Mouse (Mus musculus): ENCODE results near the gene Dct. TPM values are rescaled to one million over a fixed set of nuclear protein-coding genes. Genes with fewer than 3 reads are reported as not detected.

Gene Dct
- polyA plus RNA-seq, 1 experiment from 2014 or later, result 0.04 TPM

- DNase-seq (ENCODE audit: low read depth, low spot score) (no peak), ATAC-seq (no peak)
- in situ Hi-C loops (cut with MboI; ENCODE audit: low pct_unique_long_range_greater_than_20kb), result no loop called here
- no peak for TF ChIP-seq CTCF (IDR thresholded peaks at IDR 0.05)
- ChIA-PET CTCF (interaction anchor here (1.0 to 1.5 kb wide), 2 partner anchors 10 to 13 kb away, joined by 3 to 5 read pairs; no protein-coding TSS in a partner anchor), POLR2A (no interaction called here)
- H3K27me3 ChIP-seq, result peaks cover 10% of the 10 kb centered on the region
Observed at GRCm38 (mm10) chr14:118042066-118042762, 9.8 kb downstream of the Dct start.

DNA sequence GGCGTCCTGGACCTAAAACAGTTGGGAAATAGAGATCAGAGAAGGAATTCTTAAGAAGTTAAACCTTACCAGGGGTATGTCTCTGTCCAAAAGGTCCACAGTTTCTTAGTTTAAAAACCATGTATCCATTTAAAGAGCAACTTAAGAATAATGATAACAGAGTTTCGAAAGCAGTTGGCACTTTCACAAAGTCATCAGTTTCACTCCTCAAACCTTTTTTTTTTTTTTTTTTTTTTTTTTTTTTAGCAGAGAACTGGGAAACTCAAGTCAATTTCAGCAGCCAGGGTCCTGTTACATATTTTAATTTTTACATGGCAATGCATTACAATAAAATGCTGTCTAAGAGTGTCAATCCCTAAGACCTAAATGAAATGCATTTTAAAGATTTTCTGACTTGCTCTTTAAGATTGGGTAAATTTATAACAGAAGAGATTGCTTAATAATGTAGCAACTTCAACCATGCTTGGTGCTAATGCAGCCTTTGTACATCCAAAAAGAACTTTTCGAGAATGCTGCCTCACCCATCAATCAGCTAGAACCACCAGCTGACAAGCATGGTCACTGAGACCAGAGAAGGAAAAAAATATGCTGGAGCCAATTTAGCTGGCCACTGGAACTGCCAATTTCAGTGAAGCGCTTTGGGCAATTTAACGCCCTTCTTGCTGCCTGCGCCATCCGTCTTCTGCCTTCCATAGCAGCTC, 11.3 kb downstream of the Dct start:
- peaks cover 11% of the 10 kb centered on the region for H3K27me3 ChIP-seq
- POLR2A ChIA-PET, result no interaction called here
- TF ChIP-seq CTCF (IDR thresholded peaks at IDR 0.05), result no peak
- in situ Hi-C loops (cut with MboI; ENCODE audit: low pct_unique_long_range_greater_than_20kb), result no loop called here
- no peak for DNase-seq (ENCODE audit: low read depth, low spot score)
- CTCF ChIA-PET, result no interaction called here
- ATAC-seq, result no peak

DNA sequence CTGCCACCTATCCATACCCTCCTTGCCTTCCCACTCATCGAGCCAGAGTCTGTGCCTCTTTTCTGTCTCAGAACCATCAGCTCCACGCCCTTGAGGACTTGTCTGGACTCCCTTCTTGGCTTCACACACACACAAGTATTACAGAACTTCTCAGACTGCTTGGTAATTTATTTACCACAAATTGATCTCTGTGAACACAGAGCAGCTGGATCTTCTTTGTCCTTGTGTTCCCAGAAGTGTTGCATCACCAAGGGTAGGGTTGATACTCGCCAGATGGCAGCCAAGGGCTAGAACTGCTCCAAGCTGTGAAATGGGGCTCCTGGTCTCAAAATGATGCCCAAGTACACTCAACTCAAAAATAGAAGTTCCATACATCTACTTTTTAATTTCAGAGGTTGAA, 13.0 kb downstream of the Dct start:
- in situ Hi-C loops (cut with MboI; ENCODE audit: low pct_unique_long_range_greater_than_20kb), result no loop called here
- CTCF ChIA-PET, result no interaction called here
- TF ChIP-seq CTCF (IDR thresholded peaks at IDR 0.05), result no peak
- H3K27me3 ChIP-seq, result peaks cover 11% of the 10 kb centered on the region
- POLR2A ChIA-PET, result no interaction called here
- no peak for DNase-seq (ENCODE audit: low read depth, low spot score)
- no peak for ATAC-seq

DNA sequence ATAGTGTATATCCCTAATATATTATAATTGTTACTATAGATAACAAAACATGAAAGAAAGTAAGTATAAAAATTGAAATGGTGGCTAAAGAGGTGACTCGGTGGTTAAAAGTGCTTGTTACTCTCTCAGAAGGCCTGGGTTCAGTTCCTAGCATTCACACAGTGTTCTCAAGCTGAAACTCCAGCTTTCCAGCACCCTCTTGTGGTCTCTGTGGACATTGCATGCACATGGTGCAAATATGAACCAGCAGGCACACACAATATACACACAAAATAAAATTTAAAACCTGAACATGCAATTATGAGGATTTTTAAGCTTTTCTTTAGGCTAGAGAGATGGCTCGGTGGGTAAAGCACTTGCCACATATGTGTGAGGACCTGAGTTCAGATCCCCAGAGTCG, 24.5 kb downstream of the Dct start:
- no peaks in the 10 kb centered on the region for H3K27me3 ChIP-seq
- ChIA-PET CTCF (no interaction called here), POLR2A (no interaction called here)
- no peak for DNase-seq (ENCODE audit: low read depth, low spot score)
- peak; percentile 36 for TF ChIP-seq CTCF (IDR thresholded peaks at IDR 0.05)
- no peak for ATAC-seq
- in situ Hi-C loops (cut with MboI; ENCODE audit: low pct_unique_long_range_greater_than_20kb), result no loop called here

DNA sequence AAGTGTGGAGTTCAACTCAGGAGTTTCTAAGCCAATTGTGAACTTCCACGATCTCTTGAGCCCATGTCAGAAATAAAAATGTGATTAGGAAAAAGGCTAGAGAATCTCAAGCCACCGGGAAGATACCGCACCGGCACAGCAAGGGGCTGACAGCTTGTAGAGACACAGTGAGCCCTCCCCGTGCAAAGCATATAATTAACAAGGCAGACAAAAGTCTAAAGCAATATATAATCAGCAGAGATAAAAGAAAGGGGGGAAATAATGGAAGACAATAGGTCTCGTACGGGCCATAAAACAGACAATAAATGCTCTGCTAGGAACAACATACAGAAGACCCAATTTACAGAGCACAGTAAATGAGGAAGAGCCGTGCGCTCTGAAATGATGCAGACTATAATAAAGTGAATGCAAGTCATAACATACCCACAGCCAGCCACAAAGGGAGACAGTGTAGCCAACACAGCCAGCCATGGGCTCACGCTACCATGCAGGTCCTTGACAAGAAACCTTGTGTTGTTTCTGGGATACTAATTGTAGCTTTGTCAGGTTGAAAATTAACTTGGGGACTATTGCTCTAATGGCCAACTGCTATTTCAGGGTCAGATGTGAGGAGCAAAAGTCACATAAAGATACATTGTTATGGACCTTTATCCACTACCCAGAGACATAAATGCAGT, 30.0 kb downstream of the Dct start:
- peaks cover 13% of the 10 kb centered on the region for H3K27me3 ChIP-seq
- in situ Hi-C loops (cut with MboI; ENCODE audit: low pct_unique_long_range_greater_than_20kb), result loop anchor here (25.0 kb wide), 1 partner anchor 565 kb away; no protein-coding TSS in a partner anchor
- DNase-seq (ENCODE audit: low read depth, low spot score) (no peak), ATAC-seq (no peak)
- no peak for TF ChIP-seq CTCF (IDR thresholded peaks at IDR 0.05)
- ChIA-PET POLR2A (no interaction called here), CTCF (interaction anchor here (1.6 kb wide), 1 partner anchor 10 kb away, joined by 4 read pairs; no protein-coding TSS in a partner anchor)

DNA sequence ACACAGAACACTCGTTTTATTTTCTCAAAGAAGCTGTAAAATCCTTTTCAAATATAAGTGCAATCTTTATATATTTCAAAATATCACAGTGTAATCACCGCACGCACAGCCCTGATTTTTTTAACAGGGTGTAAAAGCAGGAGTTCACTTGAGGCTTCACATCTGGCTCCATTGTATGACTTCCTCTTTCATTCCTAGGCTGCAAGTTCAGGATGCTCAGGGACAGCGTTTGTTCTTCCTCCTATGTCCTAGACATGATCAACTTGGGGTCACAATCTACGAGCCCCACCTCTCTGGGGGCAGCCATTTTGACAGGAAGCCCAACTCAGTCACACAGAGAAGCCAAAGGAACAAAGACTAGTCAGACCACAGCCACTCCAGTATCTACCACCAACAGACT, 32.7 kb downstream of the Dct start:
- DNase-seq (ENCODE audit: low read depth, low spot score), result no peak
- no peak for TF ChIP-seq CTCF (IDR thresholded peaks at IDR 0.05)
- POLR2A ChIA-PET, result no interaction called here
- peaks cover 25% of the 10 kb centered on the region for H3K27me3 ChIP-seq
- CTCF ChIA-PET, result no interaction called here
- in situ Hi-C loops (cut with MboI; ENCODE audit: low pct_unique_long_range_greater_than_20kb), result loop anchor here (25.0 kb wide), 1 partner anchor 568 kb away; no protein-coding TSS in a partner anchor
- ATAC-seq, result no peak

GRCm38 (mm10) chr14:118013237-118013636, 38.8 kb downstream of the Dct start:
- TF ChIP-seq CTCF (IDR thresholded peaks at IDR 0.05), result no peak
- ChIA-PET POLR2A (no interaction called here), CTCF (no interaction called here)
- in situ Hi-C loops (cut with MboI; ENCODE audit: low pct_unique_long_range_greater_than_20kb), result loop anchor here (25.0 kb wide), 1 partner anchor 574 kb away; no protein-coding TSS in a partner anchor
- no peak for ATAC-seq
- DNase-seq (ENCODE audit: low read depth, low spot score), result no peak
- H3K27me3 ChIP-seq, result peaks cover 21% of the 10 kb centered on the region

GRCm38 (mm10) chr14:118009541-118009940, 42.5 kb downstream of the Dct start:
- ATAC-seq, result no peak

DNA sequence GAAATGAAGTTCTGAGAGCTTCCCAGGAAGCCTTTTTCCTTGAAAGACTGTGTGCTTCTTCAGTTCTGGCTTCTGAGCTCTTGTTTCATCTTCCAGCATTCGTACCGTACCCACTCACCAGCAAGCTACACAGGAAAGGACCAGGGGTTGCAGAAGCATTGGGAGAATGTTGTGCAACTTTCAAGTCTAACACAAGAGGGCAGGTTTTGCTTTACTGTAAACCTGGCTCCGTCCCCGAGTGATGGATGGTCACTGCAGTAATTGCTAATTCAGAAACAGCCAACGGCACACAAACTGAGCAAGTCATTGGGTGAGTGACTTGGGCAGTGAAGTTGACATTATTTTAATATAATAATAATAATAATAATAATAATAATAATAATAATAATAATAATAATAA, 46.3 kb downstream of the Dct start:
- peak; percentile 62 for TF ChIP-seq CTCF (IDR thresholded peaks at IDR 0.05)
- CTCF ChIA-PET, result interaction anchor here (0.6 kb wide), 1 partner anchor 1541 kb away, joined by 4 read pairs; no protein-coding TSS in a partner anchor
- DNase-seq (ENCODE audit: low read depth, low spot score) (no peak), ATAC-seq (peak; percentile 59)
- in situ Hi-C loops (cut with MboI; ENCODE audit: low pct_unique_long_range_greater_than_20kb), result loop anchor here (10.0 to 25.0 kb wide), 2 partner anchors 129 to 582 kb away; partner anchors contain the start of genes Gpr180 and Tgds
- POLR2A ChIA-PET, result no interaction called here
- peaks cover 4% of the 10 kb centered on the region for H3K27me3 ChIP-seq

More at GRCm38 (mm10) chr14:118009541-118009940, 42.5 kb downstream of the Dct start:
- in situ Hi-C loops (cut with MboI; ENCODE audit: low pct_unique_long_range_greater_than_20kb), result loop anchor here (10.0 to 25.0 kb wide), 2 partner anchors 125 to 578 kb away; partner anchors contain the start of genes Gpr180 and Tgds
- H3K27me3 ChIP-seq, result no peaks in the 10 kb centered on the region
- DNase-seq (ENCODE audit: low read depth, low spot score), result no peak
- no peak for TF ChIP-seq CTCF (IDR thresholded peaks at IDR 0.05)
- CTCF ChIA-PET, result no interaction called here
- POLR2A ChIA-PET, result no interaction called here

DNA sequence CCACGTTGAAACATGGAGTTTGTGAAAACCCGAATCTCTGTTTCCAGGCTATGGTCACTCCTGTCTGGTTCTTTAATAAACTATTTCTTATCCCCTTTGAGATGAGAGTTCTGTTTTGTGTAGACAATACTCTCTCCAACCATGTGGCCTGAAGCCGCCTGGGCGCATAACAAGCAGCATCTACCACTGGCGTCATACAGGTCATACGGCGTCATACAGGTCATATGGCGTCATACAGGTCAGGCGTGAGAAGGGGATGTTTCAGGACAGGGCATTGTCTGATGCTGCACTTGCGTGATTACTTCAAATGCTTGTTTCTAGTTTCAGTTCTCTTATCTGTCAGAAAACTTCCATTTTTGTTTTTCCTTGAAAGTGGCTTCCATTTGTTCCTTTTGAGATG, 47.6 kb downstream of the Dct start:
- ATAC-seq, result no peak
- peaks cover 4% of the 10 kb centered on the region for H3K27me3 ChIP-seq
- CTCF ChIA-PET, result no interaction called here
- in situ Hi-C loops (cut with MboI; ENCODE audit: low pct_unique_long_range_greater_than_20kb), result loop anchor here (10.0 to 25.0 kb wide), 2 partner anchors 130 to 583 kb away; partner anchors contain the start of genes Gpr180 and Tgds
- no peak for DNase-seq (ENCODE audit: low read depth, low spot score)
- POLR2A ChIA-PET, result no interaction called here
- TF ChIP-seq CTCF (IDR thresholded peaks at IDR 0.05), result no peak
